Mouse (Mus musculus) embryonic stem cell, embryonic (primary cell): ENCODE measurements around the gene Snx27.

Experiments used
- CTCF ChIA-PET, 4 experiments: fragments of 300-600 bp in 2 of 4; fragments of 350-600 bp in 2 of 4; sonication (Branson Sonifier 250); formaldehyde crosslinking; loops; one replicate each; lab custom pipeline; 2022; ENCODE audit warnings: inconsistent platforms in 2 of 4; lab: Charles Lee
- POLR2A ChIA-PET, 4 experiments: fragments of 300-600 bp in 2 of 4; fragments of 350-600 bp in 2 of 4; sonication (Branson Sonifier 250); formaldehyde crosslinking; loops; one replicate each; lab custom pipeline; 2022; ENCODE audit warnings: antibody characterized with exemption in 4 of 4, inconsistent platforms in 1 of 4; lab: Charles Lee

The Snx27 gene

GRCm38 (mm10) chr3:94502243-94502642 is 80.3 kb downstream of the Snx27 start:
- ChIA-PET POLR2A (interaction anchor here in 3 of 4 experiments (0.7 to 1.4 kb wide), 6 partner anchors 9 to 284 kb away, joined by 3 to 6 read pairs (median 4); partner anchors contain the start of genes Cgn (in 1 of the 3) and Mrpl9 (in 1 of the 3)), CTCF (interaction anchor here (0.5 to 2.3 kb wide), 41 partner anchors 9 to 416 kb away, joined by 3 to 28 read pairs (median 4); partner anchors contain the start of genes Cgn (in 1 of the 4), Pogz (in 1 of the 4) and Riiad1 (in 1 of the 4))

GRCm38 (mm10) chr3:94497162-94497561 is 85.4 kb downstream of the Snx27 start:
- ChIA-PET POLR2A (interaction anchor here in 2 of 4 experiments (1.0 to 1.6 kb wide), 3 partner anchors 9 to 29 kb away, joined by 3 to 6 read pairs (median 3); no protein-coding TSS in a partner anchor), CTCF (interaction anchor here in 2 of 4 experiments (1.1 to 1.3 kb wide), 2 partner anchors 11 to 41 kb away, joined by 3 read pairs; no protein-coding TSS in a partner anchor)

DNA sequence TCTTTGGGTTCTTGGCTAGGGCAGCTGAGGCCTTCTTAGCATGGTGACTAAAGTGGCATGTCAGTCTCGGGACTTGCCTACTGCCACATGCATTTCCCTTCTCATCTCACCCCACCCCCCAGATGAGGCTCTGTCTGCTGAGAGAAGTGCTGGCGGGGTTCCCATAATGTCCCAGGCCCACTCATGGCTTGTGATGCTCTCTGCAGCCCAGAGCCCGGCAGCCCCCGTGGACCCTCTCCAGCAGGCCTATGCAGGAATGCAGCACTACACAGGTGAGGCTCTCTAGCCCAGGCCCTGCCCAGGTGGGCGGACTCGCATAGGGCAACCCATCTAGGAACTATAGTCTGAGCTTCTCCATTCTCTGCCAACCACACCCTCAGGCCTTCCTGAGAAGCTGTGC is 94.9 kb downstream of the Snx27 start:
- ChIA-PET CTCF (interaction anchor here in 3 of 4 experiments (0.6 to 1.6 kb wide), 3 partner anchors 15 to 290 kb away, joined by 3 to 6 read pairs (median 3); no protein-coding TSS in a partner anchor), POLR2A (interaction anchor here (0.6 to 1.6 kb wide), 7 partner anchors 8 to 92 kb away, joined by 3 to 12 read pairs (median 3); no protein-coding TSS in a partner anchor)

- ChIA-PET CTCF (no interaction called here), POLR2A (interaction anchor here in 2 of 4 experiments (0.6 to 2.0 kb wide), 8 partner anchors 9 to 419 kb away, joined by 3 to 9 read pairs (median 3); partner anchors contain the start of gene Tdrkh (in 1 of the 2))
These were observed 96.6 kb downstream of the Snx27 start for GRCm38 (mm10) chr3:94485922-94486321.

GRCm38 (mm10) chr3:94483790-94484439 is 98.6 kb downstream of the Snx27 start:
- CTCF ChIA-PET, result no interaction called here
- POLR2A ChIA-PET, result interaction anchor here in 2 of 4 experiments (0.6 to 2.5 kb wide), 5 partner anchors 9 to 112 kb away, joined by 3 to 12 read pairs (median 3); partner anchors contain the start of genes Mrpl9 (in 1 of the 2) and Oaz3 (in 1 of the 2)

DNA sequence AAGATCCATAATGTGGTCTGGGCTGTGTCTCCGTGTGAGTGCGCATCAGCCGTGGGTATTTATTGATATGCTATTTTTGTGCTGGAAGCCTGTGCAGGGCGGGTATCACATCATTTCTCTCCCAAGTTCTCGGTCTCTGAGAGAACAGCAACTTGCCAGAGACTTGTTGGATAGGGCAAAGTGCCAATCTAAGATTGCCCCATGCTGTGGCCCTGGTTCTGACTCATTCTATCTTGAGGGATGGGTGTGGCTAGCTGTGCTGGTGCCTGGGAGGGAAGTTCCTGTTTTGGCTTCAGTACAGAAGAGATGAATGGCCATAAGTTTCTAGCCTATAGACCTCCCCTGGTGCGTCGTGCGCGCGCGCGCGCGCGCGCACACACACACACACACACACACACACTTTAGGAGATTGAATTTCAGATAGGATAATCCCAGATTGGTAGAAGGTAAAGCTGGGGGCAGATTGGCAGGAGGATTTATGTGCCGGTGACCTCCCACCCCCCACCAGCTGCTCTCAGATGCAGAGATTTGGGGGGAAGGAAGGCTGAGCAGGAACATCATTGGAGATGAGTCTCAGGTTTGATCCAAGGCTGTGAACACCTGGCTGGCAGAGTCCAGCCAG is 99.6 kb downstream of the Snx27 start:
- CTCF ChIA-PET, result interaction anchor here in 1 of 4 experiments (0.6 kb wide), 1 partner anchor 1383 kb away, joined by 3 read pairs; no protein-coding TSS in a partner anchor
- POLR2A ChIA-PET, result interaction anchor here in 2 of 4 experiments (0.6 to 2.5 kb wide), 5 partner anchors 10 to 111 kb away, joined by 3 to 12 read pairs (median 3); no protein-coding TSS in a partner anchor

GRCm38 (mm10) chr3:94481429-94481828 is 101.1 kb downstream of the Snx27 start:
- ChIA-PET CTCF (interaction anchor here in 1 of 4 experiments (1.3 kb wide), 1 partner anchor 25 kb away, joined by 4 read pairs; no protein-coding TSS in a partner anchor), POLR2A (interaction anchor here in 1 of 4 experiments (1.2 to 2.6 kb wide), 4 partner anchors 9 to 17 kb away, joined by 3 to 15 read pairs (median 5); no protein-coding TSS in a partner anchor)

GRCm38 (mm10) chr3:94480291-94480884 is 102.1 kb downstream of the Snx27 start, which contains the start of gene Riiad1:
Gene Riiad1, minus strand, starts transcription at chr3:94480341.
- ChIA-PET CTCF (interaction anchor here in 2 of 4 experiments (0.6 to 1.3 kb wide), 4 partner anchors 22 to 422 kb away, joined by 3 to 5 read pairs (median 4); no protein-coding TSS in a partner anchor), POLR2A (interaction anchor here in 3 of 4 experiments (1.2 to 2.6 kb wide), 9 partner anchors 8 to 24 kb away, joined by 3 to 15 read pairs (median 5); no protein-coding TSS in a partner anchor)

DNA sequence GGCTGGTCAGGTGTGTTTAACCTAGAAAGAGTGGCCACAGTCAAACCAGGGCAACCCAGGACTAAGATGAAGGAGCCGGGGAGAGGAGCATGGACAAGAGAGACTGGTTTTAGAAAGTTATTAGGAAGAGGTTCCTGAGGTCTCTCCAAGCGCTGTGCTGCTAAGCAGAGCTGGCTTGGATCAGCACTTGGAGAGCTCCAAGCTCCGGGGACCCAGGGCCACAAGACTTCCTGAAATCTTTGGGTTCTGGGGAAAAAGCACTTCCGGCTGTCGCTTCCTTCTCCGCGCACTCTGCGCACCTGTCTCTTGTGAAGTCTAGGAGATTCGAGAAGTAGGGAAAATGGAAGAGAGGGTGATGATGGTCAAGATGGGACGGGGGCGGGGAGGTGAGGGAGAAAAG is 103.0 kb downstream of the Snx27 start:
- CTCF ChIA-PET, result interaction anchor here in 2 of 4 experiments (0.6 to 1.0 kb wide), 6 partner anchors 23 to 423 kb away, joined by 3 to 8 read pairs (median 4); no protein-coding TSS in a partner anchor
- POLR2A ChIA-PET, result interaction anchor here in 3 of 4 experiments (0.6 to 2.6 kb wide), 16 partner anchors 8 to 1349 kb away, joined by 3 to 15 read pairs (median 4); no protein-coding TSS in a partner anchor

- ChIA-PET CTCF (interaction anchor here in 2 of 4 experiments (0.6 to 0.9 kb wide), 2 partner anchors 85 to 112 kb away, joined by 4 to 8 read pairs; no protein-coding TSS in a partner anchor), POLR2A (interaction anchor here in 3 of 4 experiments (0.6 to 3.2 kb wide), 10 partner anchors 10 to 1350 kb away, joined by 3 to 15 read pairs (median 5); no protein-coding TSS in a partner anchor)
These were observed 103.8 kb downstream of the Snx27 start for GRCm38 (mm10) chr3:94478591-94479169.

GRCm38 (mm10) chr3:94477981-94478422 is 104.5 kb downstream of the Snx27 start, which contains the start of gene Celf3:
Gene Celf3, plus strand, starts transcription at chr3:94478295.
- ChIA-PET CTCF (interaction anchor here in 2 of 4 experiments (0.6 to 1.3 kb wide), 2 partner anchors 111 to 424 kb away, joined by 4 to 7 read pairs; no protein-coding TSS in a partner anchor), POLR2A (interaction anchor here in 3 of 4 experiments (0.6 to 3.2 kb wide), 12 partner anchors 8 to 1498 kb away, joined by 3 to 10 read pairs (median 4); partner anchors contain the start of gene Them4 (in 1 of the 3))

- ChIA-PET CTCF (interaction anchor here in 1 of 4 experiments (1.3 kb wide), 1 partner anchor 111 kb away, joined by 4 read pairs; no protein-coding TSS in a partner anchor), POLR2A (interaction anchor here in 3 of 4 experiments (0.7 to 3.2 kb wide), 10 partner anchors 9 to 1414 kb away, joined by 3 to 10 read pairs (median 5); partner anchors contain the start of gene Them4 (in 1 of the 3))
These were observed 105.1 kb downstream of the Snx27 start for GRCm38 (mm10) chr3:94477444-94477843.

- ChIA-PET POLR2A (interaction anchor here in 2 of 4 experiments (0.6 to 3.2 kb wide), 5 partner anchors 8 to 1415 kb away, joined by 4 to 10 read pairs (median 7); no protein-coding TSS in a partner anchor), CTCF (interaction anchor here in 2 of 4 experiments (0.6 to 1.3 kb wide), 2 partner anchors 18 to 110 kb away, joined by 4 to 5 read pairs; no protein-coding TSS in a partner anchor)
These were observed 106.0 kb downstream of the Snx27 start for GRCm38 (mm10) chr3:94476301-94477035.

DNA sequence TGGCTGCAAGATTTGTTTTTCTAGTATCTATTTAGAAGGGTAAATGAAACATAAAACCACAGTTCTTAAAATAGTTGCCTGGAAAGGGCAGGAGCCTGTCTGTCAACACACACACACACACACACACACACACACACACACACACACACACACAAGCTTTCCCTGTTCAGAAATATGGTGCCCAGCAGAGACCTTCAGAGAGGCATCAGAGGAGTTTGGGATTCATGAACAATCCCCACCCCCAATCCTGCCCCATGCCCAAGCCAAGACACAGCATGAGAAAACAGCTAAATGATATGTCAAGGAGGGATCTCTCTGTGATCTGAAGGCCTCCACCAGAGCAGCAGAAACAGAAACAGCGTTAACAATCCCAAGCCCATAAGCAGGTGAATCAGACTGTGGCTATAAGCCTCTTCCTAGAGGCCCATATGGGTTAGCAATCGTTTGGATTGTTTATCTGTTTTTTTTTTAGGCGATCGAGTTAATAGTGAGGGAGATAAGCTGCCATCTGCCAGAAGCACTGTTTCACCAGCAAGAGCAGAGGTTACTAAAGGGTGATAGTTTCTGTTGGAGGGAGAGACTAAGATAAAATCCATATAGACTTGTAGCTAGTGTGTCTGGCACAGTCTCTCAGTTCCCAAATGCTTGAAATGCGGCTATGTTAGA is 108.8 kb downstream of the Snx27 start:
- CTCF ChIA-PET, result interaction anchor here in 2 of 4 experiments (0.8 to 2.4 kb wide), 4 partner anchors 17 to 107 kb away, joined by 3 to 11 read pairs (median 4); no protein-coding TSS in a partner anchor
- POLR2A ChIA-PET, result interaction anchor here in 3 of 4 experiments (0.9 to 3.0 kb wide), 6 partner anchors 10 to 112 kb away, joined by 3 to 12 read pairs (median 4); partner anchors contain the start of gene C2cd4d (in 1 of the 3)

- ChIA-PET CTCF (interaction anchor here in 3 of 4 experiments (0.7 to 2.4 kb wide), 7 partner anchors 16 to 107 kb away, joined by 3 to 11 read pairs (median 7); no protein-coding TSS in a partner anchor), POLR2A (interaction anchor here in 3 of 4 experiments (0.6 to 3.0 kb wide), 15 partner anchors 8 to 543 kb away, joined by 3 to 12 read pairs (median 4); partner anchors contain the start of gene C2cd4d (in 1 of the 3))
These were observed 109.4 kb downstream of the Snx27 start for GRCm38 (mm10) chr3:94473115-94473505.
